Mouse (Mus musculus): ENCODE data around the gene S100a3. TPM values are rescaled to one million over a fixed set of nuclear protein-coding genes. Genes with fewer than 3 reads are reported as not detected.

S100a3 gene
- total and polyA plus RNA-seq, 2 experiments from 2014 or later = 0.16 TPM; not detected in 1

DNA sequence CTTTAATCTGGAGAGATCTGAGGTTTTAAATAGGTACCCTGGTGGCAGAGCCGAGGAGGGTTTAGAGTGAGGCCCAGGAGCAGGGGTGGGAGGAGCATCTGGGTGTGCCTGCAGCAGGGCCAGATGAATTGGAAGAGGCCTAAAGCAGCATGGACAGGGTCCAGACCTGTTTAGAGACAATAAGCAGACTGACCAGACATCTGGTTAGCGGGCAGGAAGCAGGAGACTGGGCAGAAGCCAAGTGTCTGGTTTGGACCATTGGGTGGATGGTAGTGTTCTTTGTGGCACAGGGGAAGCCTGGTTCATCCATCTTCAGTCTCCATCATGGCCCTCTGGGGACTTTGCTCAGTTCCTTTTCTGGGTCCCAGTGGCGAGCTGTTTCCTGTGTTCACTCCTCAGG is 23.5 kb downstream of the S100a3 start:
- Histone ChIP-seq H3K9ac (replicated peaks; ENCODE audit: low read depth, low read length) (no peak overlapping the region), H3K9me3 (replicated peaks; ENCODE audit: control insufficient read depth, low read length) (no peaks in the 10 kb centered on the region), H3K4me1 (ENCODE audit: control insufficient read depth, insufficient read depth) (peaks cover 12% of the 10 kb centered on the region; the same call in 1 of the 2 replicates), H3K4me2 (ENCODE audit: low read depth, low read length) (no peak overlapping the region), H3K27me3 (ENCODE audit: control insufficient read depth, insufficient read depth, low read length) (no peaks in the 10 kb centered on the region), H3K4me3 (ENCODE audit: low read depth, low read length) (no peak overlapping the region), H3K27ac (ENCODE audit: low read depth) (no peak overlapping the region), H3K36me3 (replicated peaks; ENCODE audit: control insufficient read depth, insufficient read depth, low read length) (no peaks in the 10 kb centered on the region)
- ATAC-seq (ENCODE audit: insufficient read depth, low read depth) (peak; percentile 43; the same call in 1 of the 2 replicates), DNase-seq (ENCODE audit: low spot score) (no peak)
- TF ChIP-seq EP300 (IDR thresholded peaks at IDR 0.05; ENCODE audit: low read depth) (no peak), CTCF (IDR thresholded peaks at IDR 0.05; ENCODE audit: low read depth) (no peak)
- 29% methylated on average over 3 of the region's 3 CpGs for WGBS

DNA sequence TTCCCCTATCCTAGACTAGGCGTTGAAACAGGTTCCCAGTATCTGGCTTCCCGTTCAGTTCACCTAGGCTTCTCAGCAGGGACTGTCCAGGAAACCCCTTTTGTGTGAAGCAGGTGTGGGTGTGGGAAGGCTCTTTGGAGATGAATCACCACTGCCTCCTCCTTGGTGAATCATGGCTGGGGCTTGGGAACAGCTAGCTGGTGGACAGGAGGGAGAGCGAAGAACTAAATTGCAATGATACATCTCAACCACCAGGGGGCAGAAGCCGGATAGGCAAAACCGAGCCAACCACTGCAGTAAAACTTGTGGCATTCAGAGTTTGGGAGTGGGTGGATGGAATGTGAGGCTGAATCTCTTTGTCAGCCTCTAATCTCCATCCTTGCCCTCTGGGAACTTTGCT is 25.2 kb downstream of the S100a3 start:
- no peaks in the 10 kb centered on the region for H3K9me3 ChIP-seq (replicated peaks; ENCODE audit: control insufficient read depth, low read length)
- DNase-seq (ENCODE audit: low spot score) (peak; percentile 86), ATAC-seq (ENCODE audit: insufficient read depth, low read depth) (0 out of 2 replicates have a peak, but pooled peaks have one; percentile 13)
- H3K4me3 ChIP-seq (ENCODE audit: low read depth, low read length) = no peak overlapping the region
- no peak overlapping the region for H3K9ac ChIP-seq (replicated peaks; ENCODE audit: low read depth, low read length)
- 24% methylated on average over 5 of the region's 5 CpGs for WGBS
- H3K27me3 ChIP-seq (ENCODE audit: control insufficient read depth, insufficient read depth, low read length) = no peaks in the 10 kb centered on the region
- H3K4me1 ChIP-seq (ENCODE audit: control insufficient read depth, insufficient read depth) = peaks cover 12% of the 10 kb centered on the region; the same call in 1 of the 2 replicates
- H3K36me3 ChIP-seq (replicated peaks; ENCODE audit: control insufficient read depth, insufficient read depth, low read length) = no peaks in the 10 kb centered on the region
- no peak overlapping the region for H3K4me2 ChIP-seq (ENCODE audit: low read depth, low read length)
- no peak overlapping the region for H3K27ac ChIP-seq (ENCODE audit: low read depth)
- TF ChIP-seq CTCF (IDR thresholded peaks at IDR 0.05; ENCODE audit: low read depth) (peak; percentile 92), EP300 (IDR thresholded peaks at IDR 0.05; ENCODE audit: low read depth) (no peak)

GRCm38 (mm10) chr3:90586016-90586643 is 25.8 kb downstream of the S100a3 start:
- H3K4me3 ChIP-seq (ENCODE audit: low read depth, low read length) = no peak overlapping the region
- peak overlapping the region; percentile 60 for H3K27ac ChIP-seq (ENCODE audit: low read depth)
- DNase-seq (ENCODE audit: low spot score) (no peak), ATAC-seq (ENCODE audit: insufficient read depth, low read depth) (no peak)
- H3K27me3 ChIP-seq (ENCODE audit: control insufficient read depth, insufficient read depth, low read length) = no peaks in the 10 kb centered on the region
- TF ChIP-seq CTCF (IDR thresholded peaks at IDR 0.05; ENCODE audit: low read depth) = no peak
- no peak for TF ChIP-seq EP300 (IDR thresholded peaks at IDR 0.05; ENCODE audit: low read depth)
- no peaks in the 10 kb centered on the region for H3K36me3 ChIP-seq (replicated peaks; ENCODE audit: control insufficient read depth, insufficient read depth, low read length)
- no peaks in the 10 kb centered on the region for H3K9me3 ChIP-seq (replicated peaks; ENCODE audit: control insufficient read depth, low read length)
- 83% methylated on average over 15 of the region's 15 CpGs for WGBS
- H3K4me2 ChIP-seq (ENCODE audit: low read depth, low read length) = no peak overlapping the region
- peaks cover 12% of the 10 kb centered on the region; the same call in 1 of the 2 replicates for H3K4me1 ChIP-seq (ENCODE audit: control insufficient read depth, insufficient read depth)
- no peak overlapping the region for H3K9ac ChIP-seq (replicated peaks; ENCODE audit: low read depth, low read length)

GRCm38 (mm10) chr3:90586906-90587305 is 26.5 kb downstream of the S100a3 start:
- DNase-seq (ENCODE audit: low spot score) (peak; percentile 33), ATAC-seq (ENCODE audit: insufficient read depth, low read depth) (peak; percentile 37; the same call in 1 of the 2 replicates)
- H3K36me3 ChIP-seq (replicated peaks; ENCODE audit: control insufficient read depth, insufficient read depth, low read length) = no peaks in the 10 kb centered on the region
- H3K27me3 ChIP-seq (ENCODE audit: control insufficient read depth, insufficient read depth, low read length) = no peaks in the 10 kb centered on the region
- peak overlapping the region; percentile 60 for H3K27ac ChIP-seq (ENCODE audit: low read depth)
- H3K4me2 ChIP-seq (ENCODE audit: low read depth, low read length) = no peak overlapping the region
- H3K9me3 ChIP-seq (replicated peaks; ENCODE audit: control insufficient read depth, low read length) = no peaks in the 10 kb centered on the region
- no peak overlapping the region for H3K9ac ChIP-seq (replicated peaks; ENCODE audit: low read depth, low read length)
- WGBS = 35% methylated on average over 10 of the region's 10 CpGs
- H3K4me1 ChIP-seq (ENCODE audit: control insufficient read depth, insufficient read depth) = peaks cover 12% of the 10 kb centered on the region; the same call in 1 of the 2 replicates
- no peak for TF ChIP-seq CTCF (IDR thresholded peaks at IDR 0.05; ENCODE audit: low read depth)
- no peak for TF ChIP-seq EP300 (IDR thresholded peaks at IDR 0.05; ENCODE audit: low read depth)
- no peak overlapping the region for H3K4me3 ChIP-seq (ENCODE audit: low read depth, low read length)

- no peaks in the 10 kb centered on the region for H3K27me3 ChIP-seq (ENCODE audit: control insufficient read depth, insufficient read depth, low read length)
- no peak for TF ChIP-seq EP300 (IDR thresholded peaks at IDR 0.05; ENCODE audit: low read depth)
- no peak for TF ChIP-seq CTCF (IDR thresholded peaks at IDR 0.05; ENCODE audit: low read depth)
- no peaks in the 10 kb centered on the region for H3K9me3 ChIP-seq (replicated peaks; ENCODE audit: control insufficient read depth, low read length)
- 77% methylated on average over 14 of the region's 14 CpGs for WGBS
- peaks cover 12% of the 10 kb centered on the region; the same call in 1 of the 2 replicates for H3K4me1 ChIP-seq (ENCODE audit: control insufficient read depth, insufficient read depth)
- H3K36me3 ChIP-seq (replicated peaks; ENCODE audit: control insufficient read depth, insufficient read depth, low read length) = no peaks in the 10 kb centered on the region
- no peak overlapping the region for H3K4me3 ChIP-seq (ENCODE audit: low read depth, low read length)
- no peak overlapping the region for H3K4me2 ChIP-seq (ENCODE audit: low read depth, low read length)
- DNase-seq (ENCODE audit: low spot score) (no peak), ATAC-seq (ENCODE audit: insufficient read depth, low read depth) (peak; percentile 52; the same call in 1 of the 2 replicates)
- no peak overlapping the region for H3K9ac ChIP-seq (replicated peaks; ENCODE audit: low read depth, low read length)
- peak overlapping the region; percentile 60 for H3K27ac ChIP-seq (ENCODE audit: low read depth)
Observed at GRCm38 (mm10) chr3:90587361-90588101, 27.2 kb downstream of the S100a3 start.

Measured in heart, postnatal 0 days (tissue).